Mouse (Mus musculus): ENCODE measurements around the gene Gm8281. TPM values are rescaled to one million over a fixed set of nuclear protein-coding genes. Genes with fewer than 3 reads are reported as not detected.
A peak's percentile ranks its signal among the peaks of the same experiment; 100 is the strongest.
"Not testable (repeated sequence)": the region's sequence is repeated elsewhere in the genome, so short reads cannot be mapped to it uniquely, and the experiment has no call there.

Gm8281 gene
- 2.3 and 2.7 TPM in 2 replicates for polyA plus RNA-seq (2014; fragmentation: Nextera tagmentation; extraction: Ambion mirVana)

DNA sequence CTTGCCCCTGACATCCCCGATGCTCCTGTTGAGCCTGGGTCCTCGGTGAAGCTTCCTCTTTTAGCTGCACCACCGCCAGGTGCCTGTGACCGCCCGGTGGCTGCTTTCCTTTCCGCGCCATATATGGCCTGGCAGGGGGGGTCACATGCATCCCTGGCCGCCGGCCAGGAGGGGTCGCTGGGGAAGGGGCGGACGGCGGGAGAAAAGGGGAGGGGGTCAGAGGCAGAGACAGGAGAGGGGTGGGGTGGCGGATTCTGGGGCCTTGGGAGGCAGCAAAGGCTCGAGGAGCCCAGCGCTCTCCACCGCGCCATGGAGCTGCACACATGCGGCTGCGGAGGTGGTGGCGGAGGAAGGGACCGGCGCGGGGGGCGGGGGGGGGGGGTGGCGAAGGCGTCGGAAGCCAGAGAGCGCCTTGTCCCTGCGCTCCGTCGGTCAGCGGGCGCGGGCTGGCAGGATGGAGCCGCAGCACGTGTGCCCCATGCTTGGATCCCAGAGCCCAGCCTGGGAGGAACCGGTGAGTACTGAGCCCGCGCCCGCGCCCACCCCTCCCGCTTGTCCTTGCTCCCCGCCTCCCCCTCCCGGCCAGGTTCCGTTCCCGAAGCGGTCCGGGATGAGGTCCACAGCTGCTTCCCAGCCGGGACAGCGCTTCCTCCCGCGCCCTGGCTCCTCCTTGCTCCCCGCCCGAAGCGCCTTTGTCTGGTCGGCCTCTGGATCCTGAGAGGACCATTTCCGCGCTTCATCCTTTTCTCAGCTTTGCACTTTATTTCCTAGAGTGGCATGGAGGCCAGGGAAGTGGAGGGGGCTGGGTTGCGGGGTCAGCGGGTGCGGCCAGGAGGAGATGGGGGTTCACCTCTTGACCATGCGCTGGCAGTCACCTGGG is at the start of gene Gm8281:
Gene Gm8281 (plus strand): TSS at position 430 of the 880 bp plus-strand sequence.
- H3K9ac ChIP-seq (ENCODE audit: low read depth, low read length) = 0 out of 2 replicates have a peak within 1 kb of the TSS, but pooled peaks have one; percentile 27
- DNase-seq (ENCODE audit: low spot score) = peak; percentile 47
- peak within 1 kb of the TSS; percentile 40 for H3K4me3 ChIP-seq (ENCODE audit: low read depth, low read length)
- 10% methylated on average over 17 of the region's 63 CpGs for WGBS
- peak within 1 kb of the TSS; percentile 44 for H3K4me2 ChIP-seq (replicated peaks; ENCODE audit: low read depth, low read length)
- H3K27me3 ChIP-seq (ENCODE audit: control insufficient read depth, insufficient read depth, low read length); H3K4me1 ChIP-seq (replicated peaks; ENCODE audit: control insufficient read depth, insufficient read depth, low read length); H3K27ac ChIP-seq (ENCODE audit: low read depth, low read length); H3K36me3 ChIP-seq (ENCODE audit: control insufficient read depth, insufficient read depth, low read length); H3K9me3 ChIP-seq (ENCODE audit: control insufficient read depth, low read length); ATAC-seq (ENCODE audit: low FRiP score): not testable (repeated sequence)

- ATAC-seq (ENCODE audit: low FRiP score); H3K9ac ChIP-seq (ENCODE audit: low read depth, low read length); H3K4me1 ChIP-seq (replicated peaks; ENCODE audit: control insufficient read depth, insufficient read depth, low read length); H3K4me2 ChIP-seq (replicated peaks; ENCODE audit: low read depth, low read length); H3K9me3 ChIP-seq (ENCODE audit: control insufficient read depth, low read length); H3K36me3 ChIP-seq (ENCODE audit: control insufficient read depth, insufficient read depth, low read length); H3K27ac ChIP-seq (ENCODE audit: low read depth, low read length); DNase-seq (ENCODE audit: low spot score); H3K4me3 ChIP-seq (ENCODE audit: low read depth, low read length); H3K27me3 ChIP-seq (ENCODE audit: control insufficient read depth, insufficient read depth, low read length): not testable (repeated sequence)
- no CpG with 5 or more reads among the region's 3 CpGs for WGBS
Measured at GRCm38 (mm10) chr14:5050329-5050728, 20.5 kb upstream of the Gm8281 start, which contains the start of gene 4930555G01Rik. Gene 4930555G01Rik, plus strand, starts transcription at chr14:5050629.

DNA sequence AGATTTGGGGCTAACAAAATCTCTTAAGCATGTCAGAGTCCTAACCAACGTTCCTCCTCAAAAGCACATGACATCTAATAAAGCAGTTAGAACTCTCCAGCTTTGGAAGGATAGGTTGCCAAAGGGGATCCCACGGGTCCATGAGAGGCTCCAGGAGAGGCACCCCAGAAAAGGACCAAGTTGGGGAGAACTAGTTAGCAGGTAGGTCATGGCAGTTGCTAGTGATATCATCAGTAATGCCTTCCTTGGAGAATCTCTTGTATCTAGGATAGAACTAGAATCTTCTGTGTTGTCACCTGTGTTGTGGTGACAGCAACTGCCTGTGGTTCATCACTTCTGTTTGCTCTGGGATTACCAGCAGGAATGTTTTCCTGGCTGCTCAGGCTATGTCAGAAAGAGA is 60.4 kb downstream of the Gm8281 start, which contains the start of gene Gm8279:
Gene Gm8279 (plus strand): TSS at position 301 of the 400 bp plus-strand sequence.
- H3K9me3 ChIP-seq (ENCODE audit: control insufficient read depth, low read length); H3K4me2 ChIP-seq (replicated peaks; ENCODE audit: low read depth, low read length); ATAC-seq (ENCODE audit: low FRiP score); H3K4me1 ChIP-seq (replicated peaks; ENCODE audit: control insufficient read depth, insufficient read depth, low read length); H3K4me3 ChIP-seq (ENCODE audit: low read depth, low read length); H3K27ac ChIP-seq (ENCODE audit: low read depth, low read length); H3K27me3 ChIP-seq (ENCODE audit: control insufficient read depth, insufficient read depth, low read length); H3K9ac ChIP-seq (ENCODE audit: low read depth, low read length); H3K36me3 ChIP-seq (ENCODE audit: control insufficient read depth, insufficient read depth, low read length); DNase-seq (ENCODE audit: low spot score): not testable (repeated sequence)
- WGBS = 93% methylated on average over 2 of the region's 2 CpGs

Other genes with a start within 250 kb of the Gm8281 start
- gene Gm3269, start 232.9 kb upstream of the Gm8281 start, polyA plus RNA-seq (2014; fragmentation: Nextera tagmentation; extraction: Ambion mirVana) = not detected in 2 replicates
- gene Gm3264, start 215.5 kb upstream of the Gm8281 start, polyA plus RNA-seq (2014; fragmentation: Nextera tagmentation; extraction: Ambion mirVana) = 0.28 and 1.3 TPM in 2 replicates
- 0.22 TPM in 1 of 2 replicates, not detected in the other for gene Gm3278, start 178.6 kb upstream of the Gm8281 start, polyA plus RNA-seq (2014; fragmentation: Nextera tagmentation; extraction: Ambion mirVana)
- not detected in 2 replicates for gene Gm8297, start 87.1 kb upstream of the Gm8281 start, polyA plus RNA-seq (2014; fragmentation: Nextera tagmentation; extraction: Ambion mirVana)
- gene Gm3298, start 55.1 kb upstream of the Gm8281 start, polyA plus RNA-seq (2014; fragmentation: Nextera tagmentation; extraction: Ambion mirVana) = 0.64 and 0.93 TPM in 2 replicates
- not detected in 2 replicates for gene 4930555G01Rik, start 20.4 kb upstream of the Gm8281 start, polyA plus RNA-seq (2014; fragmentation: Nextera tagmentation; extraction: Ambion mirVana)
- gene Gm8279, start 60.5 kb downstream of the Gm8281 start, polyA plus RNA-seq (2014; fragmentation: Nextera tagmentation; extraction: Ambion mirVana) = not detected in 2 replicates
- gene Gm3317, start 93.5 kb downstream of the Gm8281 start, polyA plus RNA-seq (2014; fragmentation: Nextera tagmentation; extraction: Ambion mirVana) = not detected in 2 replicates
- gene Gm8271, start 114.8 kb downstream of the Gm8281 start, polyA plus RNA-seq (2014; fragmentation: Nextera tagmentation; extraction: Ambion mirVana) = not detected in 2 replicates
- gene Gm3526, start 189.5 kb downstream of the Gm8281 start, polyA plus RNA-seq (2014; fragmentation: Nextera tagmentation; extraction: Ambion mirVana) = not detected in 2 replicates

Data from hindbrain, embryonic 11.5 days (tissue).